Mouse (Mus musculus): Measurements from ENCODE around the gene Ift122.

- TF ChIP-seq GATA1 (IDR thresholded peaks at IDR 0.05; ENCODE audit: borderline replicate concordance, low read length) (no peak), FLI1 (IDR thresholded peaks at IDR 0.05; ENCODE audit: low read length) (no peak)
These were observed 26.5 kb downstream of the Ift122 start for GRCm38 (mm10) chr6:115879736-115880135.
